ENCODE assay signal across 9 mouse cellular contexts in genomic region chr8:83565731-83566375, GRCm38 (mm10). TPM values are rescaled to one million over a fixed set of nuclear protein-coding genes. Genes with fewer than 3 reads are reported as not detected.
DNase-seq lines count a peak whose midpoint lies in the region; ATAC-seq and TF ChIP-seq lines count a peak whose summit lies in the region.
"Had no signal": no experiment of that assay in that cellular context is flagged by ENCODE, and none has a peak within 500 bp of the region (broad histone marks: within the 10 kb centered on the region; RNA-seq: fewer than 3 reads in every experiment).

No protein-coding gene starts in this region.

- no peak overlapping the region for H3K9ac ChIP-seq in forebrain, embryonic 13.5 days

- H3K4me3 ChIP-seq in kidney, adult 2 months (ENCODE audit: insufficient read depth, low read depth, low read length) = no peak overlapping the region
- no peak overlapping the region for H3K4me3 ChIP-seq in forebrain, embryonic 13.5 days
- peak overlapping the region; percentile 86 for H3K4me3 ChIP-seq in myocyte

- no peaks in the 10 kb centered on the region for H3K27me3 ChIP-seq in kidney, adult 2 months (replicated peaks; ENCODE audit: control insufficient read depth, insufficient read depth, low read length)
- no peaks in the 10 kb centered on the region for H3K27me3 ChIP-seq in forebrain, embryonic 13.5 days
- peaks cover 6% of the 10 kb centered on the region for H3K27me3 ChIP-seq in myocyte (ENCODE audit: control insufficient read depth, insufficient read depth, insufficient read length)

- no peak for TF ChIP-seq POLR2A in kidney, adult 2 months (IDR thresholded peaks at IDR 0.05; ENCODE audit: low read depth, low read length)
- no peak for TF ChIP-seq POLR2A in brain, embryonic 14.5 days (IDR thresholded peaks at IDR 0.05; ENCODE audit: borderline replicate concordance, extremely low read depth, insufficient read depth, insufficient read length, poor library complexity, severe bottlenecking)
- TF ChIP-seq POLR2A in myocyte (IDR thresholded peaks at IDR 0.05; ENCODE audit: insufficient read length, low read depth) = no peak

- DNase-seq in kidney, adult 2 months = no peak
- no peak for DNase-seq in kidney, adult 8-10 months
- DNase-seq in brain, embryonic 14.5 days (ENCODE audit: low read depth) = no peak
- DNase-seq in kidney, postnatal 14 days = peak; percentile 16
- DNase-seq in frontal cortex, postnatal 36 days (ENCODE audit: low spot score in 2 of 2) = no peak
- no peak for DNase-seq in gastrocnemius, adult 18-20 months (ENCODE audit: low spot score)

- peak; percentile 25; the same call in 1 of the 2 replicates for TF ChIP-seq CTCF in kidney, adult 2 months (conservative IDR thresholded peaks at IDR 0.05; ENCODE audit: insufficient read depth, insufficient read length, low read depth, low read length)
- TF ChIP-seq CTCF in brain, embryonic 14.5 days (IDR thresholded peaks at IDR 0.05; ENCODE audit: borderline replicate concordance, extremely low read depth, insufficient read depth, insufficient read length) = peak; percentile 41; the same call in 1 of the 2 replicates

- H3K9me3 ChIP-seq in forebrain, embryonic 13.5 days (replicated peaks) = no peaks in the 10 kb centered on the region

- peak; percentile 46 for ATAC-seq in forebrain, embryonic 13.5 days

- H3K27ac ChIP-seq in kidney, adult 2 months (ENCODE audit: insufficient read depth, low read depth, low read length) = no peak overlapping the region
- no peak overlapping the region for H3K27ac ChIP-seq in forebrain, embryonic 13.5 days

- peaks cover 16% of the 10 kb centered on the region for H3K79me2 ChIP-seq in myocyte (ENCODE audit: control insufficient read depth, insufficient read depth)

- peak overlapping the region; percentile 97; the same call in 1 of the 2 replicates for H3K4me2 ChIP-seq in forebrain, embryonic 13.5 days
- H3K4me2 ChIP-seq in myocyte (ENCODE audit: low read depth) = no peak overlapping the region

- peak overlapping the region; percentile 65 for H3ac ChIP-seq in myocyte (ENCODE audit: control insufficient read depth, insufficient read length)

- no peaks in the 10 kb centered on the region for H3K36me3 ChIP-seq in kidney, adult 2 months (ENCODE audit: control insufficient read depth, insufficient read depth, low read length)
- peaks cover 21% of the 10 kb centered on the region for H3K36me3 ChIP-seq in forebrain, embryonic 13.5 days (ENCODE audit: poor library complexity, severe bottlenecking)
- H3K36me3 ChIP-seq in myocyte (ENCODE audit: control insufficient read depth, insufficient read depth) = no peaks in the 10 kb centered on the region

- 77% methylated on average over 9 of the region's 9 CpGs for WGBS in kidney, adult 2 months
- WGBS in forebrain, embryonic 13.5 days = 74% methylated on average over 9 of the region's 9 CpGs

- peaks cover 7% of the 10 kb centered on the region for H3K4me1 ChIP-seq in kidney, adult 2 months (ENCODE audit: control insufficient read depth, insufficient read depth, low read length)
- peaks cover 19% of the 10 kb centered on the region for H3K4me1 ChIP-seq in forebrain, embryonic 13.5 days

TF ChIP-seq in myocyte, 11 proteins besides CTCF, POLR2A, EP300 and RAD21:
- no peak for TF ChIP-seq CEBPB (IDR thresholded peaks at IDR 0.05; ENCODE audit: insufficient read depth, poor library complexity, severe bottlenecking)
- no peak for TF ChIP-seq TCF3 (IDR thresholded peaks at IDR 0.05; ENCODE audit: insufficient read length, low read depth)
- TF ChIP-seq SRF (IDR thresholded peaks at IDR 0.05; ENCODE audit: control insufficient read depth, insufficient read length, low read depth) = no peak

RNA-seq across cellular contexts. Expression of gene Ndufb7, which starts 0.6 kb away (rescaled TPM):
- 704 and 720 TPM in 2 replicates for polyA plus RNA-seq in kidney, adult 2 months (2012; rRNA removed)
- polyA plus RNA-seq in brain, embryonic 14.5 days (2012; rRNA removed) = 294 and 383 TPM in 2 replicates
- polyA plus RNA-seq in forebrain, embryonic 13.5 days (2015; fragmentation: Nextera tagmentation; extraction: Ambion mirVana) = 393 and 412 TPM in 2 replicates
- polyA plus RNA-seq in myocyte (2012; fragmentation: generic; extraction: Trizol) = 421 TPM
- total RNA-seq in gastrocnemius, adult 18-20 months (2021) = 100 to 1,000 TPM; 308 to 352 TPM

RNA-seq across cellular contexts. Expression of gene Olfr370, which starts 30.3 kb away (rescaled TPM):
- polyA plus RNA-seq in kidney, adult 2 months (2012; rRNA removed) = not detected in 2 replicates
- 0.10 and 0.15 TPM in 2 replicates for polyA plus RNA-seq in brain, embryonic 14.5 days (2012; rRNA removed)
- polyA plus RNA-seq in forebrain, embryonic 13.5 days (2015; fragmentation: Nextera tagmentation; extraction: Ambion mirVana) = 0.15 TPM in 1 of 2 replicates, not detected in the other
- polyA plus RNA-seq in myocyte (2012; fragmentation: generic; extraction: Trizol) = not detected
- total RNA-seq in gastrocnemius, adult 18-20 months (2021) = not detected
- polyA plus RNA-seq: large intestine, adult 2 months had no signal

RNA-seq across cellular contexts. Expression of gene Tecr, which starts 41.9 kb away (rescaled TPM):
- polyA plus RNA-seq in kidney, adult 2 months (2012; rRNA removed) = 793 and 827 TPM in 2 replicates
- polyA plus RNA-seq in brain, embryonic 14.5 days (2012; rRNA removed) = 913 and 1,191 TPM in 2 replicates
- polyA plus RNA-seq in forebrain, embryonic 13.5 days (2015; fragmentation: Nextera tagmentation; extraction: Ambion mirVana) = 613 and 652 TPM in 2 replicates
- polyA plus RNA-seq in myocyte (2012; fragmentation: generic; extraction: Trizol) = 459 TPM
- 100 to 1,000 TPM; 512 to 541 TPM for total RNA-seq in gastrocnemius, adult 18-20 months (2021)

RNA-seq across cellular contexts. Expression of gene Dnajb1, which starts 42.1 kb away (rescaled TPM):
- polyA plus RNA-seq in kidney, adult 2 months (2012; rRNA removed) = 32.2 and 33.2 TPM in 2 replicates
- 35.1 and 38.0 TPM in 2 replicates for polyA plus RNA-seq in brain, embryonic 14.5 days (2012; rRNA removed)
- 59.4 and 61.9 TPM in 2 replicates for polyA plus RNA-seq in forebrain, embryonic 13.5 days (2015; fragmentation: Nextera tagmentation; extraction: Ambion mirVana)
- 17.7 TPM for polyA plus RNA-seq in myocyte (2012; fragmentation: generic; extraction: Trizol)
- total RNA-seq in gastrocnemius, adult 18-20 months (2021) = 10 to 100 TPM in 1 of 2 experiments, 1 to 10 TPM in 1; 5.9 to 16.7 TPM
